Mouse (Mus musculus): ENCODE measurements around the gene Rmi1.

DNA sequence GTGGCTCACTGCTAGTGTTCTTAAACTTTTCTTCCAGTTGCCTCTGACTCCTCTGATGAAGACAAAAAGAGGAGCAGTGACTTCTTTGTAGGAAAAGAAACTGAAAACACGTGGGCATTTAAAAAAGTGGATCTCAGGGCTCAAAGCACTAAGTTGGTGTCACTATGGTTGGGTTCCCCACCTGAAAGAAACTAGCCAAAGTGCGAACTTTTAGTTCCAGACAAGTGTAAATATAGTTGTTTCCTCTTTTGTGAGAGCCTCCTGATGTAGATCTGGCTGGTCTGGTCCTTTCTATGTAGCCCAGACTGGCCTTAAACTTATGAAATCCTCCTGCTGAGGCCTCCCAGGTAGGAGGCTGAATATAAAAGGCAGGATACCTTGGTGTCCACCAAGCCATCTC is 44.5 kb downstream of the Rmi1 start:
- TF ChIP-seq GATA1 (IDR thresholded peaks at IDR 0.05; ENCODE audit: low read length) (no peak), TAL1 (IDR thresholded peaks at IDR 0.05; ENCODE audit: low read length) (no peak)
